Mouse (Mus musculus) right cerebral cortex, postnatal 25 days (tissue): ENCODE results near the gene Cwf19l1.

Source experiments
- DNase-seq: peaks from one replicate; pipeline ENCODE4 v3.0.0; 2022

The Cwf19l1 gene

DNA sequence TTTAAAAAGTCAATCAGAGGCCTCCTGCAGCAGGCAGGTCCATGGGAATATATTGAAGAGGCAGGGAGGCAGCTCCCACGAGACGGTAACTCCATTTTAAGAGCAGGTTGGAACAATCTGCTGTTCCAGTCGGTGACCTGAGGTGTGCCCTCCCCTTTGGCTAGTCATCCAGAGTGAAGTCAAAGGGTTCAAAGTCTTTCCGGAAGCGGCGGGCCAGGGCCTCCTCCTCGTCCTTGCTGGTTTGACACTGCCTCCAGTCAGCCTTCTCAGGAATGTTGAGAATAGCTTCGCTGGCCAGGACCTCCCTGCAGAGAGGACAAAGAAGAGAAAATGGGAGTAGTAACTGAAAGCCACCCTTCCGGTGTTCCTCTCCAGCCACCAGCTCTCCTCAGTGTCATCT lies 25.3 kb downstream of the Cwf19l1 start:
- DNase-seq, result no peak

GRCm38 (mm10) chr19:44108996-44109395 lies 26.7 kb downstream of the Cwf19l1 start:
- DNase-seq, result no peak

GRCm38 (mm10) chr19:44107661-44108521 lies 27.8 kb downstream of the Cwf19l1 start:
- peak; percentile 7 for DNase-seq

DNA sequence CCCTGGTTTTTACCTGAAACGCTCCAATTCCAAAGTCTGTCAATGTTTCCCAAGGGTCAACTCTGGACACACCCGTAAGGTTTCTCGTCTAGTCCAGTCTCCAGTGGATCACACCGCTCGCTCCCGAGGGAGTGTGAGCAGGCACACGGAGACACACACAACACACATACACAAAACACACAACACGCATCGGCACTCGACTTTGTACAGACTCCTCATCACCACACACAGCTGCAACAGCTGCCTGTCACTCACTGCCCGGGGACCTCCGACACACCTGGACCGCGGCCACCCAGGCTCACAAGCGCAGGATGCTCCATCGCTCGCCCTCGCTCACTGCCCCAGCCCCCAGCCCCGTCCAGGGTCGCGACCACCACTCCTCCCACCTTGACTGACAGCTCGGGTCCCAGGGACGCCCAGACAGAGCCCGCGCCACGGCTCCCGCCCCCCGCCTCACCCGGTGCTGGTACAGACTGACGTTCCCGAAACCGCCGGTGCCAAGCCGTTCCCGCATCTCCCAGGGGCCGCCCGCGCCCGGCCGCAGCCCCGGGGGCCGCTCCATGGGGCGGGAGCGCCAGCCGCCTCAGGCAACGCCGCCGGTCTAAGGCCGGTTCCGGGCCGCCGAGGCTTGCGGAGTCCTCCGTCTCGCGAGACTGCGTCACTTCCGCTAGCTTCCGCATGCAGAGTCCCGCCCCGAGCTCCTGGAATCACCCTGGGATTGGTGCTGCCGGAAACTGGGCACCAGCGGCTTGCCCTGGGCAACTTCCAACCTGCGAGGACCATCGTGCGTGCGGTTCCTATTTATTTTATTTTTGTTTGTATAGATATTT lies 28.6 kb downstream of the Cwf19l1 start, which contains the start of gene Chuk:
Gene Chuk, minus strand, starts transcription at position 650 of the 830 bp plus-strand sequence.
- DNase-seq, result peak; percentile 95

- DNase-seq, result no peak
These were observed 31.3 kb downstream of the Cwf19l1 start for GRCm38 (mm10) chr19:44104393-44104792.

GRCm38 (mm10) chr19:44103001-44103400 lies 32.7 kb downstream of the Cwf19l1 start:
- no peak for DNase-seq

DNA sequence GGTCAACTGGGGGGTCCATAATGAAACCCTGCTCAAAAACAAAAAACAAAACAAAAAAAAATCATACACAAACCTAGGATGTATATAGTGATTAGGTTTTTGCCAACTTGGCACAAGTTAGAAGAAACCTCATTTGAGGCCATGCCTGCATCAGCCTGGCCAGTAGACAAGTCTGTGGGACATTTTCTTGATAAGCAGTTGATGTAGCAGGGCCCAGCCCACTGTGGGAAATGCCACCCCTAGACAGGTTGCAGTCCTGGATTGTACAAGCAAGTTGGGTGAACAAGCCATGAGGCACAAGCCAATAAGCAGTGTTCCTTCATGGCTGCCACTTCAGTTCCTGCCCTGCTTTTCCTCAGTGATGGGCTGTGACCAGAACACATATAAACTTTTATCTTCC lies 34.8 kb downstream of the Cwf19l1 start:
- DNase-seq, result no peak

GRCm38 (mm10) chr19:44086278-44086677 lies 49.4 kb downstream of the Cwf19l1 start:
- no peak for DNase-seq

- DNase-seq, result no peak
These were observed 54.8 kb downstream of the Cwf19l1 start for GRCm38 (mm10) chr19:44080920-44081319.

DNA sequence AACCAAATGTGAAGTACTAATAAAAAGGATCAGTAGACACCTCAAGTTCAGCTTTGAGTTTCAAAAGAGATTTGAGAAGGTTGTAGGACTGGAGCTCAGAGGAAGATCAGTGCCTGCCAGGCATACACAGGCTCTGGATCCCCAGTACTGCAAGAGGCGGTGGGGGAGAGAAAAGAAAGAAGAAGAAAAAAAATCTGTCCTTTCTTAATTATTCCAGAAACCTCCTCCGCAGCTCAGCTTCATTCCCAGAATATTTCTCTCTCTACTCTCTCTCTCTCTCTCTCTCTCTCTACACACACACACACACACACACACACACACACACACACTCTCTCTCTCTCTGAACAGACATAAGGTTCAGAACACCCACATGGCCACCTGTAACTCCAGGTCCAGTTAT lies 55.7 kb downstream of the Cwf19l1 start:
- DNase-seq, result no peak

DNA sequence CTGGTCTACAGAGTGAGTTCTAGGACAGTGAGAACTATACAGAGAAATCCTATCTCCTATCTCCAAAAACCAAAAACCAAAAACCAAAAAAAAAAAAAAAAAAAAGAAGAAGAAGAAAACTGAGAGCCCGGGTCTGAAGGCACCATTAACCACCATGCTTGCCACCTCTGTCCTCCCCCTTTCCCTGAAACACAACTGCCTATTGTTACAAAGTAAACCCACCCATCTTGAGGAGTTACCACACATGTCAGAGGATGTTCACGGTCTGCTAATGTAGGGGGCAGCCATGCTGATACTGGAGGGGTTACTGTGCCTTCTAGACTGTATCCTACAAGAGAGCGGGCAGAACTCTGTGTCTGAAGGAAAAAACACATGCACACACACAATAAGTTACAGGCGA lies 58.7 kb downstream of the Cwf19l1 start:
- DNase-seq, result no peak

GRCm38 (mm10) chr19:44076457-44076856 lies 59.2 kb downstream of the Cwf19l1 start:
- DNase-seq, result no peak

DNA sequence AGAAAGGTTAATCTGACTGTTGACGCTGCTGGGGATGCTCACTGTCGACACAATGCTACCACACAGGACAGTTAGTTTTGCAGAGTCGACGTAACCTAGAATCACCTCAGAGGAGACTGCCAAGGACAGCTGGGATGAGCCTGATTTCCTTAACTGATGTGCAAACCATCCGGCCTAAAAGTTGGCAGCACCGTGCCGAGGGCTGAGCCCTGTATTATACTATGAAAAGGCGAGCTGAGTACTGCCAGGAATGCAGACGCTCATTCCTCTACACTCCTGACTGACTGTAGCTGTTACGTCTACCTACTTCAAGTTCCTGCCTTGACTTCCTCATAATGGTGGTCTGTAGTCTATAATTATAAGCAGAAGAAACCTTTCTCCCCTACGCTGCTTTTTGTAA lies 60.7 kb downstream of the Cwf19l1 start:
- DNase-seq, result no peak

- DNase-seq, result no peak
These were observed 64.5 kb downstream of the Cwf19l1 start for GRCm38 (mm10) chr19:44071166-44071565.

DNA sequence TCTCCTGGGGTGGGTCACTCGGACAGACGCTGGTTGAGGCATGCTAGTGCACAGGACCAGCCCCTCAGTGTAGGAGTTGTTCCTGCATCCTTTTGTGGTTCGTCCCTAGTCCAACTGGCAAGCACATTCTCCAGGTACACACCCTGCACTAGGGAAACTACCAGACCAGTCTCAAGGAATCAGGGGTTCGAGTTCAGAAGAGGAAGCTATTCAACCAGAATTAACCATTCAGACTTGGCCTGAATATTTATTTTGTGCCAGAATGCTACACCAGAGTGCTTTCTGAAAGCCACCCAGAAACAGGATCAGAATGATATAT lies 65.8 kb downstream of the Cwf19l1 start:
- no peak for DNase-seq

GRCm38 (mm10) chr19:44069121-44069913 lies 66.4 kb downstream of the Cwf19l1 start, which contains the start of gene Erlin1:
Erlin1 (minus strand) TSS chr19:44069785.
- DNase-seq, result peak; percentile 93

DNA sequence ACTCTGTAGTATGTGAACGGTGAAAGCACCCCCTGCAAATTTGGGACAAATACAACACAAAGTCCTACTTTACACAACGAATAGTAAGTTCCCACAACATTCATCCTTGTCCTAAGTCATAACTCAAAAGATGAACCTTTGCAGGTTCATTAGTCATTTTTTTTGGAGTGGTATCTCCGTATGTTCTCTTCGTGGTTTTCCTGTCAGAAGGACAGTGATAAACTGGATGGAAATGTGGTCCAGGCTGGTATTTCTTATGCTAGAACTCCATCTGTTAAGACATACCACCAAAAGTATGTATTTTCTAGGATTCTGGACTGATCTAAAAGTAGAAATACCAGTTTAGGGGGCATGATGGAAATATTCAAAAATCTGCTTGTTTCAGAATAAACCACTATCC lies 67.4 kb downstream of the Cwf19l1 start:
- no peak for DNase-seq

DNA sequence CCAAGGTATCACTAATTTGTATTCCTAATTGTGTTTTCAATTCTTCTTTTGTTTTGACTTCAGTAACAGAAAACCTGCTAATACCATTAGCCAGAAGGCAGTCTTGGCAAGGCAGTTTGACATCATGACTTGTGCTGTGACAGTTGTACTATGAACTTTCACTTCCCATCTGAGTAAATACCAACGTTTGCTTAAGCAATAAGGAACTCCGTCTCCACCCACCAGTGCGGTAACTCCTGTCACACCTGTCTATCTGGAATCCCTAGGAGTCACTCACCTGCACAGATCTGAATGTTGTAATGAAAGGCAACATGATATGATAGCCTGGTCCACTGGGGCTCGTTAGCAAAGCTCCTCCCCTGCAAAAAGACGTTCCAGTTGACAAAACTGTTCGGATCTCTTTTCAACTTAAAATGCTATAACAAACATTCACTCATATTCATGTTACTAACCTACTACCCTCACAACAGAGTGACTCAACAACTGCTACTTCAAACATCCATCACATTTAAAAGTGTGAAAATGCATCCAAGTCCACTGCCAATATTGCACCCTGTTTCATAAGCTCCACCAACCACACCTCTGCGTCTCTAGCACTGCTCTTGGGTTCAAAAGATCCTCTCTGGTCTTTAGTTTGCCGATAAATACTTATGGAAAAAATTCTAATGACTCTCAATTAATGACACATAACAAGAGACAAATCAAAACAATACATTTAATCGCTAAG lies 68.2 kb downstream of the Cwf19l1 start:
- no peak for DNase-seq

GRCm38 (mm10) chr19:44064734-44065133 lies 70.9 kb downstream of the Cwf19l1 start:
- no peak for DNase-seq

DNA sequence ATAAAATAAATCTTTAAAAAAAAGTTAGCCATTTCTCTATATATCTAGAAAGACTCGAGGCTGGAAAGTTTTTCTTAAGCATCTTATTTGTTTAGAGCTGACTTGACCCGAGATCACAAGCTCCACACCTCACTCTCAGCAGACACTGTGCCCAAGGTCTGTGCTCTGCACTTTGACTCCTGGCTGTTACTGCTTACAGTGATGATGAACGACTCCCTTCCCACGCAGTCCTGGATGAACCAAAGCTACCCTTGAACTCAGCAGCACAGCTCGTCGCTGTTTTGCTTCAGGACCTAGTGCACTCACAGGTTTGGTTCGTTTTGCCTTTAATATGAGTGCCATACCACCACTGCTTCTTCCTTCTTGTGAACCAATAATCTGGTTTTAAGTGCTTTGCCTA lies 71.9 kb downstream of the Cwf19l1 start:
- no peak for DNase-seq

DNA sequence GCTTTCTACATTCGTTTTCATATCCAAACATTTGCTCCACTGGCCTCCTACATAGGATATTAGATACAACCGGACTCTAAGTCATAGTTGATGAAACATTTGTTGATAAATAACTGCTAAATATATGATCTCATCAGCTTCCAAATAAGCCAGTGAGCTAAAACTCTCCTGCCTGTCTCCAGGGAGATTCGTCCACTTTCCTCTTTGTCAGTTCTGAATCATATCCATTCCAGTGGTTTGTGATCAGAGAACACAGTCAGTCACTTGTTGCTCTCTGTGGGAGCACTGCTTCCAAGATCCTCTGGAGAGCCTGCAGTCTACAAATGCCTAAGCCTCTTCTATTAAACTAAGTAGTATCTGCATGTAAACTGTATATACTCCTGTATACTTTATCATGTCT lies 75.5 kb downstream of the Cwf19l1 start:
- no peak for DNase-seq
